Mouse (Mus musculus): Measurements from ENCODE around the gene Cpm. TPM values are rescaled to one million over a fixed set of nuclear protein-coding genes. Genes with fewer than 3 reads are reported as not detected.

The Cpm gene
- polyA plus RNA-seq, 1 experiment from 2014 or later = 69.8 TPM

GRCm38 (mm10) chr10:117643302-117643701 lies 14.0 kb downstream of the Cpm start:
- H3K36me3 ChIP-seq = no peaks in the 10 kb centered on the region
- ATAC-seq (ENCODE audit: insufficient number of reproducible peaks, low FRiP score, low TSS enrichment, low read depth) = no peak
- no peak overlapping the region for H3K9ac ChIP-seq
- no peak overlapping the region for H3K4me2 ChIP-seq
- no peak overlapping the region for H3K27ac ChIP-seq
- H3K27me3 ChIP-seq = no peaks in the 10 kb centered on the region
- H3K4me1 ChIP-seq = peaks cover 13% of the 10 kb centered on the region; the same call in 1 of the 2 replicates
- no peak overlapping the region for H3K4me3 ChIP-seq
- H3K9me3 ChIP-seq = no peaks in the 10 kb centered on the region
- 81% methylated on average over 6 of the region's 6 CpGs for WGBS

DNA sequence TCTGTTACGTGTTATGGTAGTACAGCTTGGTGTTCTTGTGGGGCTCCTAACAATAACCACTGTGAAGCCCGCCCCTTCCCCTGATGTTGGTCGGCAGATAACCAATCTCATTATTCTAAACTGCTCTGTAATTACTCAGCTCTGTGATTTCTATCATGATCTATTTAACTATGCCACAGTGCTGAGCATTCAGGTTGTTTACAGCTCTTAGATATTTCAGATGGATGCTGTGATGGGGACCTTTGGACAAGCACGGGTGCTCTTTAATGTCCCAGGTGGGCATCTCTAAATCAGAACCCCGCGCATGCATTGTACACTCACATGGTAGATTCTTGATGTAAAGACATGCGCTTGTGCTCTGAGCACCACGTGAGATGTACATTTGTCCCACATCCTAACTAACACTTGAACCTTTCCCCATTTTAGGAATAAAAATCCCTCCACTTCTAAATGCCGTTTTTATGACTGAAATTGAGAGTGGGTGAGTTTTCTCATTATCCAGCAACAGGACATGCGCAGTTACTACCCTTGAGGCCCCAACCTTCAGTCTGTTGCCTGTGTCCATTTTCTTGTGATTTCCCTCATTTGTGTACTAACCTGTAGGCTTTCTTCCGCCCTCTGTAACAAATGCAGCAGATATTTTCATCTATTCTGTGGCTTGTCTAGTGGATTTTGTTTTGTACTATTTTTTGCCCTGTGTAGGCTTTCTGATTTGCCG lies 14.6 kb downstream of the Cpm start:
- no peak overlapping the region for H3K4me2 ChIP-seq
- H3K9me3 ChIP-seq = no peaks in the 10 kb centered on the region
- H3K9ac ChIP-seq = no peak overlapping the region
- H3K27ac ChIP-seq = no peak overlapping the region
- no peak overlapping the region for H3K4me3 ChIP-seq
- 66% methylated on average over 12 of the region's 12 CpGs for WGBS
- peaks cover 13% of the 10 kb centered on the region; the same call in 1 of the 2 replicates for H3K4me1 ChIP-seq
- H3K36me3 ChIP-seq = no peaks in the 10 kb centered on the region
- ATAC-seq (ENCODE audit: insufficient number of reproducible peaks, low FRiP score, low TSS enrichment, low read depth) = no peak
- H3K27me3 ChIP-seq = no peaks in the 10 kb centered on the region

- Histone ChIP-seq H3K27ac (no peak overlapping the region), H3K27me3 (no peaks in the 10 kb centered on the region), H3K4me1 (peaks cover 13% of the 10 kb centered on the region; the same call in 1 of the 2 replicates), H3K36me3 (no peaks in the 10 kb centered on the region), H3K4me3 (no peak overlapping the region), H3K4me2 (no peak overlapping the region), H3K9me3 (no peaks in the 10 kb centered on the region), H3K9ac (no peak overlapping the region)
- no peak for ATAC-seq (ENCODE audit: insufficient number of reproducible peaks, low FRiP score, low TSS enrichment, low read depth)
- 13% methylated on average over 8 of the region's 8 CpGs for WGBS
Measured at GRCm38 (mm10) chr10:117644429-117644748, 15.1 kb downstream of the Cpm start.

DNA sequence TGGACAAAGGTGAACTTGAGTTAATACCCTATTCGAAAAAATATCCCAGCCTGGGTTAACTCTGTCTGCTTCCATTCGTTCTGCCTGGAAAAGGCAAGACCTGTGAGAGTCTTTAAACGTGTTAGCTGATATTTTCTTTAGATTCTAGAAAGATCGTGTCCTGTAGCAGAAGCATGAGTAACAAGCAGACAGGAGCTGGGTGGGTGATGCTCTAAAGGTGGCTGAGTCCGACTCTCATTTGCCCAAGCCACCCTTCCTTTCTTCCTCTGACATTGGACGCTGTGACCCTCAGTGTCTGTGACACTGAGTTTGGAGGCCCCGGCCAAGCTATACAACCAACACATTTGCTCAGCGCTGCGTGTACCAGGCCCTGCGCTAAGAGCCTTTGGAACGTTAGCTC lies 15.5 kb downstream of the Cpm start:
- Histone ChIP-seq H3K9me3 (no peaks in the 10 kb centered on the region), H3K4me1 (peaks cover 13% of the 10 kb centered on the region; the same call in 1 of the 2 replicates), H3K36me3 (no peaks in the 10 kb centered on the region), H3K4me2 (no peak overlapping the region), H3K4me3 (no peak overlapping the region), H3K27ac (no peak overlapping the region), H3K9ac (no peak overlapping the region), H3K27me3 (no peaks in the 10 kb centered on the region)
- no peak for ATAC-seq (ENCODE audit: insufficient number of reproducible peaks, low FRiP score, low TSS enrichment, low read depth)
- WGBS = 68% methylated on average over 11 of the region's 11 CpGs

DNA sequence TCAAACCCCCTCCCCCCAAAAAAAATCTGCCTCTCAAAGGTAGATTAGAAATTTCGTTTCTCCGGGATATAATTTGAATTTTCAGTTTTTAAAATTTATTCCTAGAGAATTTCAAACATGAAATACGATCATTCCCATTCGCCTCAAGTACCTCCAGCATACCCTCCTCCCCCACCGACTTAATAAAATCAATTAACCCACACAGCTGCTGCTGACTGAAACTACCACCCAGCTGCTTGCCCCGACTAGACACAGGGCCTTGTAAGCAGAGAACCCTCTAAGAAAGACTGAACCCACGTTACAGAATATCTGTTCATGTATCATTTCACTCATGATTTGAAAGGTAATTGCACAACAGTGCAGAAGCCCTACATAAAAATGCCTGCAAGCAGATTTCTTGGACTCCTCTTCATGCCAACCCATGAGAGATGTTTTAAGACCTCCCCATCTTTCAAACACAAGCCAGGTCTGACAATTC lies 16.2 kb downstream of the Cpm start:
- Histone ChIP-seq H3K4me1 (peaks cover 13% of the 10 kb centered on the region; the same call in 1 of the 2 replicates), H3K36me3 (no peaks in the 10 kb centered on the region), H3K4me3 (no peak overlapping the region), H3K9ac (no peak overlapping the region), H3K9me3 (no peaks in the 10 kb centered on the region), H3K27me3 (no peaks in the 10 kb centered on the region), H3K27ac (no peak overlapping the region), H3K4me2 (no peak overlapping the region)
- no peak for ATAC-seq (ENCODE audit: insufficient number of reproducible peaks, low FRiP score, low TSS enrichment, low read depth)
- 50% methylated on average over 7 of the region's 7 CpGs for WGBS

GRCm38 (mm10) chr10:117646482-117647157 lies 17.3 kb downstream of the Cpm start:
- H3K4me3 ChIP-seq = no peak overlapping the region
- no peaks in the 10 kb centered on the region for H3K36me3 ChIP-seq
- H3K27ac ChIP-seq = no peak overlapping the region
- H3K4me2 ChIP-seq = no peak overlapping the region
- 91% methylated on average over 5 of the region's 5 CpGs for WGBS
- H3K4me1 ChIP-seq = peaks cover 13% of the 10 kb centered on the region; the same call in 1 of the 2 replicates
- no peak overlapping the region for H3K9ac ChIP-seq
- H3K9me3 ChIP-seq = no peaks in the 10 kb centered on the region
- H3K27me3 ChIP-seq = no peaks in the 10 kb centered on the region
- no peak for ATAC-seq (ENCODE audit: insufficient number of reproducible peaks, low FRiP score, low TSS enrichment, low read depth)

GRCm38 (mm10) chr10:117647158-117647505 lies 17.8 kb downstream of the Cpm start:
- WGBS = 63% methylated on average over 13 of the region's 13 CpGs
- Histone ChIP-seq H3K4me3 (no peak overlapping the region), H3K27ac (no peak overlapping the region), H3K4me1 (peaks cover 13% of the 10 kb centered on the region; the same call in 1 of the 2 replicates), H3K36me3 (no peaks in the 10 kb centered on the region), H3K9ac (no peak overlapping the region), H3K9me3 (no peaks in the 10 kb centered on the region), H3K27me3 (no peaks in the 10 kb centered on the region), H3K4me2 (no peak overlapping the region)
- no peak for ATAC-seq (ENCODE audit: insufficient number of reproducible peaks, low FRiP score, low TSS enrichment, low read depth)

GRCm38 (mm10) chr10:117647964-117648472 lies 18.7 kb downstream of the Cpm start:
- H3K4me3 ChIP-seq = no peak overlapping the region
- 88% methylated on average over 2 of the region's 2 CpGs for WGBS
- no peaks in the 10 kb centered on the region for H3K27me3 ChIP-seq
- H3K9ac ChIP-seq = no peak overlapping the region
- no peaks in the 10 kb centered on the region for H3K9me3 ChIP-seq
- peaks cover 13% of the 10 kb centered on the region; the same call in 1 of the 2 replicates for H3K4me1 ChIP-seq
- H3K36me3 ChIP-seq = no peaks in the 10 kb centered on the region
- H3K27ac ChIP-seq = no peak overlapping the region
- no peak for ATAC-seq (ENCODE audit: insufficient number of reproducible peaks, low FRiP score, low TSS enrichment, low read depth)
- no peak overlapping the region for H3K4me2 ChIP-seq

- WGBS = 91% methylated on average over 3 of the region's 3 CpGs
- H3K4me2 ChIP-seq = no peak overlapping the region
- H3K36me3 ChIP-seq = no peaks in the 10 kb centered on the region
- H3K9me3 ChIP-seq = no peaks in the 10 kb centered on the region
- no peak overlapping the region for H3K9ac ChIP-seq
- H3K27me3 ChIP-seq = no peaks in the 10 kb centered on the region
- H3K27ac ChIP-seq = no peak overlapping the region
- no peak overlapping the region for H3K4me3 ChIP-seq
- ATAC-seq (ENCODE audit: insufficient number of reproducible peaks, low FRiP score, low TSS enrichment, low read depth) = no peak
- peaks cover 9% of the 10 kb centered on the region; the same call in 1 of the 2 replicates for H3K4me1 ChIP-seq
Measured at GRCm38 (mm10) chr10:117648643-117649042, 19.3 kb downstream of the Cpm start.

GRCm38 (mm10) chr10:117649292-117650041 lies 20.2 kb downstream of the Cpm start:
- no peak for ATAC-seq (ENCODE audit: insufficient number of reproducible peaks, low FRiP score, low TSS enrichment, low read depth)
- no peaks in the 10 kb centered on the region for H3K36me3 ChIP-seq
- no peak overlapping the region for H3K9ac ChIP-seq
- no peak overlapping the region for H3K4me3 ChIP-seq
- H3K27ac ChIP-seq = no peak overlapping the region
- H3K4me1 ChIP-seq = peaks cover 5% of the 10 kb centered on the region; the same call in 1 of the 2 replicates
- H3K9me3 ChIP-seq = no peaks in the 10 kb centered on the region
- 84% methylated on average over 11 of the region's 11 CpGs for WGBS
- no peaks in the 10 kb centered on the region for H3K27me3 ChIP-seq
- no peak overlapping the region for H3K4me2 ChIP-seq

- Histone ChIP-seq H3K27me3 (no peaks in the 10 kb centered on the region), H3K36me3 (no peaks in the 10 kb centered on the region), H3K27ac (no peak overlapping the region), H3K4me3 (no peak overlapping the region), H3K9ac (no peak overlapping the region), H3K4me1 (peaks cover 3% of the 10 kb centered on the region; the same call in 1 of the 2 replicates), H3K4me2 (no peak overlapping the region), H3K9me3 (no peaks in the 10 kb centered on the region)
- 85% methylated on average over 12 of the region's 12 CpGs for WGBS
- ATAC-seq (ENCODE audit: insufficient number of reproducible peaks, low FRiP score, low TSS enrichment, low read depth) = no peak
Measured at GRCm38 (mm10) chr10:117650042-117650655, 20.8 kb downstream of the Cpm start.
